Mouse (Mus musculus) right cerebral cortex, postnatal 4 days (tissue): ENCODE results near the gene Slc23a2.

Experiments used
- DNase-seq: peaks from one replicate; pipeline ENCODE4 v3.0.0-alpha.2; 2022

Gene Slc23a2

DNA sequence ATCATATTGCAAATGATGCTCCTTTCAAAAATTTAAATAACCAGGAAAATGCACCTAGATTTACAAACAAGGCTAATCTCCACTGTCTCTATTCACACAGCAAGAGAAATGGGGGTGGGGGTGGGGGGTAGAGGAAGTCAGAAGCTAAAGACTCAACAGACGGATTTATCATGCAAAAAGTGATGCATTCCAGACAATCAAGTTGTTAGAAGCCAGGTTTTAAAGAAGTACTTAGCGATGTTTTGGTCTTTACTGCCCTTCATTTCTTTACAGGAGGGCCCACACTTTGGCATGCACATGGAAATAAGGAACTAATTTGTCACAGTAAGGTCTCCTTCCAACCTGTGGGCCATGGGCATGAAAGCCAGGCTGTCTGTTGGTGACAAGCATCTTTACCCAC is 11.5 kb downstream of the Slc23a2 start:
- no peak for DNase-seq

DNA sequence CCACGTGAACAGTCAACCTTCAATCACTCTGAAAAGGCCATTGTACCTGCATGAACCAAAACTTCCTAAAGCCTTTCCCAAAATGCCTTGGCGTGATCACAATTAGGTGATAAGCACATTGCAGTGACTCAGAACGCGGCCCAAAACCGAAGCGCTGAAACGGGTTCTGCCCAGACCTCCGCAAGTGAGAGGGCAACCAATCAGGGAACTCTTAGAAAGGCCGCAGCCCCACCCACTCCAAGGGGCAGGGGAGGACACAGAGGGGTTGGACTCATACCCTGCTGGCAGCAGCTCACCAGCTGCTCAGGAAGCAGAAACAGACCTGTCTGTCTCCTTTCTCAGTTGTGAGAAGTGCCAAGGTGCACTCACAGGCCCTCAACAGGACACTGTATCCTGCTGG is 13.6 kb downstream of the Slc23a2 start:
- no peak for DNase-seq

DNA sequence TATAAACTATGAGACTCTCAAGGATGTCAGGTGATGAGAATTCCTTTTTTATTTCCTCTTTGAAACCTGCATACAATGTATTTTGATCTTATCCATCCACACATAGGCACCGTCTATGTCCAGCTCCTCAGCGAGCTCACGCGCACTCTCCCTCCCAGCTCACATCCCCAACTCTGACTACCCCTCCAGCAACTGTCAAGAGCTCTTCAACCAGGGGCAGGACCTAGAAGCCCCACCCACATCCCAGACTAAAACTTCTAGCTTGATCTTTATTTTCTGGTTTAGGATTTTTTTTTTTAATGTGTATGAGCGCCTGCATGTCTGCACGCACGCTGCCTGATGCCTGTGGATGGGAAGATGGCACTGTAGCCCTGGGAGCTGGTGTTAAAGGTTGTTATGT is 14.9 kb downstream of the Slc23a2 start:
- DNase-seq: no peak

DNA sequence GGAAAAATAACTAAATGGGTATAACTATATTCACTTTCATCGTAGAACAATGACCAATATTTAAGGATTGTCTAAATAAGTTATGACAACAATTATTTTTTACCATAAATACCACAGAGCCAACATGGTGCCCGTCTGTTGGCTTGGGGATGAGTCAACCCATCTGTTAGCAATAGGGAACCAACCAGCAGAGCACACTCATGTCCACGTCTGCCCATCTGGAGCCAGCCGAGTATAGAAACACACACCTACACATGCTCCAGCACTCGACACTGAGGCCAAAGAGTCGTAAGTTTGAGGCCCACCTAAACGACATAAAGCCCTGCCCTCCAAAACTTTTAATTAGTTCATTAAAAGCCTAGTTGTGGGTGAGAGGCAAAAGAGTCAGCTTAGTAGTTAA is 15.7 kb downstream of the Slc23a2 start:
- DNase-seq: no peak

DNA sequence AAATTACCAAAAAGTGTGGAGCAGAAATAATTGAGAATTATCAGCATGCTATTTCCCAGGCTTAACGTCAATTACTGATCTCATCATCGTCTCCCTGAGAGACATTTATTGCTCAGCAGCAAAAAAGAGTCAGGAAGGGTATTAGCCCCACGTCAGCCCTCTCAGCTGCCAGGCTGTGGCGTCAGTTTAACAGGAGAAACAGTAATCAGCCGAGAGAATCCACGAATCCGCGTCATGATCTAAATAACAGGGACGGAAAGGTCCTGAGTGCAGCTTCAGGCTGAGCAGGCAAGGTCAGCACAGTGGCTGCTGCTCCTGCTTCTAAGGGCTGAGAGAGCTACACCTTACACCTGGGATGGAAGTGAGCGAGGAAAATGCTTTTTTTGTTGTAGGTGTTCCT is 17.0 kb downstream of the Slc23a2 start:
- no peak for DNase-seq

DNA sequence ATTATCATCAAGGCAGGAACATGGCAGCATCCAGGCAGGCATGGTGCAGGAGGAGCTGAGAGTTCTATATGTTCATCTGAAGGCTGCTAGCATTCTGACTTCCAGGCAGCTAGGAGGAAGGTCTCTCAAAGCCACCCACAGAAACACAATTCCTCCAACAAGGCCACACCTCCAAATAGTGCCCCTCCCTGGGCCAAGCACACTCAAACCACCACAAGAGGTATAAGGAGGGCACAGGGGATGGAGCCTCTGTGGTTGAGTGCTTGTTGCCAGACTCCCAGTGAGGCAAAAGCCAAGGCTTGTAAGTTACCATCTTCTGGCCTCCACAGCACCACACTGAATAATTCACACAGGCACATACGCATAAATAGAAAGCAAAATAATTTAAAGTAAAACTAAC is 18.6 kb downstream of the Slc23a2 start:
- no peak for DNase-seq

DNA sequence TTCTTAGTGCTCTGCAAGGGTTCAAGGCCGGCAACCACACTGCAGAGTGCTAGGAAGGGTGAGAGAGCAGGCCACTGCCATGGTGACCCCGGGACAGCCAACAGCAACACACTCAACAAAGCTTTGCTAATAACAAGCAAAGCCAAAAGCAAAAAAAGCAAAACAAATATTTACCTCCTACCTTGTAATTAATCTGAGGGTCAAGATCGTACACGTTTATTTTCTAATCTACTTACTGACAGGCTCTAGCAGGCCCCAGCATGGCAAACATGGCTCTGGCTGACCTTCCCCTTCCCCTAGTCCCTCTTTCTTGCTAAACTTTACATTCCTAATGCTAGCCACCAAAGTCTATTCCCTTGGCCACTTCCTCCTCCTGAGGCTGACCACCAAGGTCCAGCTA is 21.8 kb downstream of the Slc23a2 start:
- DNase-seq: no peak

DNA sequence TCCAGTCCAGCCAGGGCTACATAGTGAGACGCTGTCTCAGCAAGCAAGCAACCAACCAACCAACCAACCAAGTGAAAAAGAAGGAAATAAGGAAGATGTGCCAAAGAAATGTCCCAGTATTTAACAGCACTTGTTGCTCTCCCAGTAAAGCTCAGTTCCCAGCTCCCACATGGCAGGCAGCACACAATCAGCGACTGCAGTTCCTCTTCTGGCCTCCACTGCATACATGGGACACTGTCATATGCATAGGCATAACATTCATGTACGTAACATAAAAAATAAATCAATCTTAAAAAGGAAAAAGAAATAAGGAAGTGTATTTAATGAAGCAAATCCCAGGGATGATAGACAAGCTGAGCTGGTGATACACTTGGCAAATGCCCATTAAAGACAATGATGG is 23.9 kb downstream of the Slc23a2 start:
- DNase-seq: no peak

DNA sequence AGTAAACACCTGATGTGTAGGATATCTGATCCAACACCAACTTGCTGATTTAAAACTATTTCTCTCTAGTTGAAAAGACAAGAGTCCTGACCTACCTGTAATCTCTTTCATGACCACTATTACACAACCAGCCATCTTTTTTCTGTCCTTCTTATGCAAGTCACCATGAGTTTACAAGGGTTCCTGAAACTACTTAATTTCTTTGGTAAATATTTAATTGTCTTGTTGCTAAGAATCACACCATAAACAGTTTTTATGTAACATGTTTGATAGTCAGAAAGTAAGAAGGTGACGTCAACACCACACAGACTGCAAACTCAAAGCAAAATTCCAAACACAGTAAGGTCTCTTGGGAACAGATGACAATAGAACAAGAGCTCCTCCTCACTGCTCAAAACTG is 26.3 kb downstream of the Slc23a2 start:
- DNase-seq: no peak

DNA sequence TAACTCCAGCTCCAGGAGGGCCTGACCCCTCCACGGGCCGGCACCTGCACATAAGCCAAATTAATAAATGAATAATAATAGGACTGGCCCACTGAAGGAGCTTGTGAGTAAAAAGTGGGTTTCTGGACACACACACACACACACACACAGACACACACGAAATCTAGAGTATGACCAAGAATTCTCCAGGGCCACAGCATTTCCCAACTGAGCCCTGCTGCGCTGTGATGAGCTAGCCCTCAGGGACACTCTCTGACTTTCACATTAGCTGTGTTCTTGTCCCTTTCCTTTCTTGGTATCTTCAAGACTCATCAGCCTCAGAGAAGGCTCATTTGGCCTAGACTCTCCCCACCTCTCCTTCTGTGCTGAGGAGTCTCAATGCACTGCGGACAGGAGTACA is 29.0 kb downstream of the Slc23a2 start:
- no peak for DNase-seq

DNA sequence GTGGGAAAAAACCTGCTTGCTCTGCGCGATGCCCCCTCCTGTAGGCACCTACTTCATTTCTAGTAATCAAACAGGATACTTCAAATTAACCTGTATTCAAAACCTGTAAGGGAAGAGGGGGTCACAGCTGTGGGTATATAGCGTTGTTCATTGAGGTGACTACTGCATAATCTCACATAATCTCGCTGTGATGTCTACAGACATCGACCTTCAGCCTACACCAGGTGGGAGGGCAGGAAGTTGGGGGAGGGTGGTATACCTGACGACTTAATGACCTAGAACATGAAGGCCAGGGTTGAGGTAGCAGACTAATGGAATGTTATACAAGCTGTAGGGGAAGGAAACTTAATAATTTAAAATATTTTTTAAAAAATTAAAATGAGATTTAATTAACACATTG is 29.6 kb downstream of the Slc23a2 start:
- DNase-seq: no peak

DNA sequence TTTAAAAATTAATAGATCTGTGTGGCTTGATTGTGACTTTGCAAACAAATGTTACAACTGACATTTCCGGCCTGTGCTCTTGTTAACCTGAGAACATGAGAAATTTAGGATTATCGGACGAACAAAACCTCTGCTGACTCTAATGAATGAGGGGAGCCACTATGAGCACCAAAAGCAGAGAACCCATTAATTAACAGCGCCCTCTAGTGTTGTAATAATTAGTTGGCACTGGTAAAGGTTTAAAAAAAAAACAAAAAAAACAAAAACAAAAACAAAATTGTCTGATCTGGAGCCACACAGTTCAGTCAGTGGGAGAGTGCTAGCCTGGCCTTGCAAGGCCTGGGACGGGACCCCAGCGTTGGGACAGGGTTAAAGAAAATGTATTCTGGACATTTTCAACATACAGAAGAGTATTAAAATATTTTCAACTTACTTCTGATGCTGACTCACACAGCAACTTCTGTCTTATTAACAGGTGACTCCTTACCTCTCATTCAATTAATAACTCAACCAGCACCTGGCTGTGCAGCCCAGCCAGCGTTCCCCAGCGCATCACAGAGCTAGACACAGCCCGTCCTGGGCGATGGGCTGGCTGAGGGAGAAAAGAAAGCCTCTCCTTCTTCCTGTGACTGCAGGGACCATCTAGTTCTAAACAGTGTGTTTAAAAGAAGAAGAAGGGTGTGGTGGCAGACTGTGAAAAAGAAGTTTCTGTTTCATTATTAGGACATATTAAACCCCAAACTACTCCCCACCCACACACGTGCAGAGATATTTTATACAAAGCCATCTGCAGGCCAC is 30.7 kb downstream of the Slc23a2 start:
- no peak for DNase-seq

DNA sequence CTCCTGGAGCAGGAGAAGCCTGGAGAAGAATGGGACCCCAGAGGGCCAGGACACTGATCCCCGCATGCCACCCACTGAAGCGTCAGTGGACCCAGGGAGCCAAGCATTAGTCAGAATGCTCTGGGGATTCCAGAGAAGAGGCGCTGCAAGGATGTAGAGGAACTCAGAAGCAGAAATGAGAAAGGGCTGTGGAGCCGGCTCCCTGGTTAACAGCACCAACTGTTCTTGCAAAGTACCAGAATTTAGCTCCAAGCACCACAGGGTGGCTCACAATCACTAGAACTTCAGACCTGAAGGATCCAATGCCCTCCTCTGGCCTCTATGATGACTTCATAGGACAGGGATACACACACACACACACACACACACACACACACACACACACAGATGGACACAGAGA is 32.6 kb downstream of the Slc23a2 start:
- DNase-seq: no peak

DNA sequence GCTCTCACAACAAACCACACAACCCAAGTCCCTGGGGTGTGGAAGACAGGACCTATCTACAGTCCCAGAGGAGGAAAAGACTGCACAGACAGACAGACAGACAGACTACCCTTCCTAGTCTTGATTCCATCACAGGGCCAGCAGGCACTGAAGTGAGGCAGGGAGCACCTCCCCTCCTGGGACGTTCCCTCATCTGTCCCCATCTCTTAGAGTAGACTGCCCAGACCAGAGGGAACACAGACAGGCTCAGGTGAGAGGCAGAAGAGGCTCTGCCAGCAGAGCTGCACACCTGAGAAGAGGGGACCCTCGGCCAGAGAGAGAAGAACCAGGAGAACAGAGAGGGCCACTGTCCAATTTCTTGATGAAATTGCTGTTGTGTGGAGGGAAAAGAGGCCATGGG is 33.0 kb downstream of the Slc23a2 start:
- DNase-seq: no peak

DNA sequence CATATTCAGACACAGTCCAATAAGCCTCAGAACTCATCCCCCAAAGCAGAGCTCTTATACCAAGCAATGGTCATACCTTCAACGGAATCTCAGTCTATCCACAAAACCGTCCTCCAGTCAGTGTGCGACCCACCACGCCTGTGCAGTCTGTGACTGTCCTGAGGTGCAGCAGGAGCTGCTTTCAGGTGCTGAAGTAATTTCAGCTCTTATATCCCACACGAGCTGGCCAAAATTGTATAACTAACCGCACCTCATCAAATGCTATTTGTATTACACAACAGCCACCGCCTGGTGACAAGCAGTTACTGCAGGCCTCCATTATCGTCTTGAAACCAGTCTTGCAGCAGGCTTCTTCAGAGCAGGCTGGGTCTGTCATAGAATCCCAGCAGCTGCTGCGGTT is 33.6 kb downstream of the Slc23a2 start:
- DNase-seq: peak; percentile 43

DNA sequence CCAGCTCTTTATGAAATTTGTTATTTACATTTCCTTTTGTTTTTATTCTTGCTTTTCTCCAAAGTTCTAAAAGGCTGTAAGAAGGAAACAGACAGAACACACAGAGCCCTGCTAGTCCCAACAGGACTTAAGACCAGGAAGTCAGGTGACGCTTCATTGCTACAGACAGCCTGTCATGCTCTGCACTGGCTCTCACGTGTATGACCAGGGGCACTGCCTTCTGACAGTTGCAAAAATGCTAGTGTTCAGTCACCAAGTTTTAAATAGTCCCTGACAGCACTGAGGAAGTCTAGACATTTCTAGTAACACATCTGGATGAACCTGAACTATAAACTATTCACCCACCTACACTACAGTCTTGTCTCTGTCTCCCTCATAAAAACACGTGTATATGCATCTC is 34.2 kb downstream of the Slc23a2 start:
- DNase-seq: no peak

DNA sequence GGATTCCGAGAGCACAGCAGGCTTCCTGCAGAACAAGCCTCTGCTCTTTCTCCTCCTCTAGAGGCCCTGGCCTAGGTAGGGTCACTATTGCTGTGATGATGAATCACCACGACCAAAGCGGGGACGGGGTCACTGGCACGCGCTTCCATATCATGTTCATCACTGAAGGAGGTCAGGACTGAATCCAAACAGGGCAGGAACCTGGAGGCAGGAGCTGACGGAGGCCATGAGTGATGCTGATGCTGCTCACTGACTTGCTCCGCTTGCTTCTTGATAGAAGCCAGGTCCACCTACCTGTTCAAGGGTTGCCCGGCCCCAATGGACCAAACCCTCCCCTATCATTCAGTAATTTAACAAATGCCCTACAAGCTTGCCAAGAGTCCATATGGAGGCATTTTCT is 35.9 kb downstream of the Slc23a2 start:
- DNase-seq: no peak

DNA sequence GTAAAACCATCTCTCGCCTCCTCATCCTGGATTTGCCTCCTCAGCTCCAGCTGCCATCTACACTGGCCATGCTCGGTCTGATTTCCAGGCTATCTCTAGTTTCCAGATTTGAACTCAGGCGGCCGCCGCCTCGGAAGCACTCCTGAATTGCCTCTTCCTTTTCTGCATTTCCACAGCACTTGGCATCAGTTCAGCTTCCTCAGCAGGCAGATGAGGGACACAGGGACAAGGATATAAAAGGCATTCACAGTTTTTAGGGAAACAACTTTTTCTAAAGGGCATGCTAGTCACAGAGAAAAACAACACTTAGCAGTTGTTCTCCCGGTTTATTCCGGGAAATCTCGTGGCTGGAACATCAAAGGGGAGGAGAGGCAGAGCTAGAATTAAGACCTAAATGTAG is 37.3 kb downstream of the Slc23a2 start:
- DNase-seq: no peak

DNA sequence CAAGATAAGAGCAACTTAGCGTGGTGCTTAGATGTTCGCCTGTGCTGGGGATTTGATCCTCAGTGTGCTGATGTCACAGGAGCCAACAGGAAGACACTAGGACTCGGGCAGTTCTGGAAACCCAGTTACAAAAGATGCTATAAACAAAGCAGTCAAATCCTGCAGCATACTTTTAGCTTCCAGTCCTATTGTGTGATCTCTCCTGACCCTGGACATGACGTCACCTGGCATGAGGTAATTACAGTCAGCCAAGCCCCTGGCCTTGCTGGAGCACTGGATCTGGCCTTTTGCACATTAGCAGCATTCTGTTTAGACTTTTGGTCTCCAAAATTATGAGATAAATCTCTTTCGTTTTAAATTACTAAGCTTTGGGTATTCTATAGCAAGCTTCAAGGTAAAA is 38.8 kb downstream of the Slc23a2 start:
- no peak for DNase-seq

DNA sequence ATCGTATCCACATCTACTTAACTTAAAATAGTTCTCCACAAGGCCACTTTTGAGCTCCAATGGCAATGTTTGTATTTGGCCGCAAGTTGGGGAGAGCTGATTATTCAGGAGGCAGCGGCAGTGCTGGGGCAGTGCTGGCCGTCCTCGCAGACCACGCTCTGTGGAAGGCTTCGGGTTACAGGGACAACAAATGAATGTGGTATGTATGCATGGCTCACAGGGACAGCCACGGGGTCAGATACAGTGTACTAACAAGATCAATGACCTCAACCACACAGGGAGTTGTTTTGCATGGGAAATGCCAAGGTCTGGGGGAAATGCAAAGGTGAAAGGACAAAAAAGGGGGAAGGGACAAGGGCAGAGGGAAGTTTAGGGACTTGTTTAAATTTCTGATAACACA is 41.6 kb downstream of the Slc23a2 start:
- no peak for DNase-seq

DNA sequence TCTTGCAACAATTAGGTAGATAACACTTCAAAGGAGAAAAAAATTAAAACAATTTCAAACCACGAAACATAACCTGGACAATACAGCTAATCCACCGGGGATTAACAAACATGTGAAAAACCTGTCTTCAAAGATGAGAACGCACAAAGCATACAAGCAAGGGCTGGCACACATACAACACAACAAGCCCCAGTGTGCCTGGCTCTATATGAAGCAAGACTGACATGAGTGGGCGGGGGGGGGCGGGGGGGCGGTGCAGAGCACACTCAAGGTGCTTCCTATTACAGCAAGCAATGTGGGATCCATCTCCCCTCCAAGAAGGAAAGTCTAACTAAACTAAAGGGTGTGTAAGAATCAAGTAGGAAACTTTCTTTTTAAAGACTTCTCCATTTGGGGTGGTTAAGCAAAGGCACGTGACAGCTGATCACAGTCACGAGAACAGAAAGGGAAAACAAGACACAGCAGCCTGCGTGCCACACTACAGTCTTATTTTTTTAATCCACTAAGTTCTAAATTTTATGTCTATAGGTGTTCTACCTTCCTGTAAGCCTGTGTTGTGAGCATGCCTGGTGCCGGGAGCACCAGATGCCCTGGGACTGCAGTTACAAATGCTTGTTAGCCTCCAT is 42.3 kb downstream of the Slc23a2 start:
- no peak for DNase-seq

DNA sequence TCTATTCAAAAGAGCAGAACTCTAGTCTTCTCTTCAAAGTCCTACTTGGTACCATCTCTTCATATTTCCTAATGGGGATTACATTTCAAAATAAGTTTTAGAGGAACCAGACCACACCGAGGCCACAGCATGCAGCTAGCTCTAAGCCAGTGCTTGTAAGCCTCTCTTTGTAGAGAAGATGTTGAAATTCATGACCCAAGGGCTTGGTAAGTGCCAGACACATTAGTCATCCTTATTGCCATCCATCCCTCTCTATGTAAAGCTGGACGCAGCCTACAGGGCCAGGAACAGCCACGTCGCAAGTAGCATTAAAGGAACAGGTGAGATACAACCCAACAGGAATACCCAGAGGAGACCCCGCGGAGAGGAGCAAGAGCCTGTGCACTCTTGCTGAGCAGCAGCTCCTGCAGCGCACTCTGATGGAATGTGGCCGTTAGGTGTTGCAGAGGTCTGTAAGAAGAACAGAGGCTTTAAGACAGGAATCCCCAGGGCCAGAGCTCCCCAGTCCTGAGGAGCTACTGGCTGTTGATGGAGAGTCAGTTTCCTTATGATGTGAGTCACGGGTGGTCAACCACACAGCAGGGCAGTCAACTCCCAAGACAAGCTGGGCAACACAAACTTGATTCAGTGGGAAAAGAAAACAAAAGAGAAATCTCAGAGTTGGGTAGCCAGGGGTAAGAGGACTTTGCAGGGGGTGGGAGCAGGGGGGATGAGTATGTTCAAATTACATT is 45.8 kb downstream of the Slc23a2 start:
- DNase-seq: no peak

DNA sequence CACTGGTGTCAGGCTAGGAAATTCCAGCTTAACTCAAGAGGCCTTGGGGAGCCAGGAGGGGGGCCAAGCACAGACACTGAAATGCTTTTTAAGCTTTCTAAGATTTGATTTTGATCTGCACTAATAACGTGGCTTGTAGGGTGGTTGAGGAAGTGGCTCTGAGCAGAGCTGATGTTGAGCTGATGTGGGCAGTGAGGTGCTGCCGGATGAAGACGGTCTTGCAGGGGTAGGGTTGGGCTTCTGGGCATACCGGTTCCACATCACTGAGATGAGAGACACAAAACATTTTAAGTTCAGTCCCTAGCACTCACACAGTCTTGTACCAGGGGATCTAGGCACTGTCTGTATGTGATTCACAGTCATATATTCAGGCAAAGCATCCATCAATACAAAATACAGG is 46.5 kb downstream of the Slc23a2 start:
- DNase-seq: no peak

DNA sequence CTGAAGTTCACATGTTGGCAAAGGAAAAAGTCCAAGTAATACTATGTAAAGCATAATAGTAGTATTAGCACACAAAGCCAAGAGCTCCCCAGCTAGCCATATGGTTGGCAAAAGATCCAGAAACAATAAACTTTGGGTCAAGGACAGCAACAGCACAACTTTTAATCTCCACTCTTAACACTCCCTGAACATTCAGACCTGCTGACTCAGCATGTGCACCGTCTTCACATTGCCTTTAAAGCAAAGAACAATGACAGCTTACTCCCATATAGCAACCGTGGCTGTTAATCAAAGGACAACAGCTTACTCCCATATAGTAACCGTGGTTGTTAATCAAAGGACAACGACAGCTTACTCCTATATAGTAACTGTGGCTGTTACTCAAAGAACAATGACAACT is 48.3 kb downstream of the Slc23a2 start:
- DNase-seq: no peak
